Mouse (Mus musculus) granulocyte monocyte progenitor cell, adult 5-6 weeks (primary cell): Measurements from ENCODE around the gene Tsx. TPM values are rescaled to one million over a fixed set of nuclear protein-coding genes. Genes with fewer than 3 reads are reported as not detected.
A peak's percentile ranks its signal among the peaks of the same experiment; 100 is the strongest.
"Not testable (repeated sequence)": the region's sequence is repeated elsewhere in the genome, so short reads cannot be mapped to it uniquely, and the experiment has no call there.

Experiments used
- ATAC-seq: replicated peaks from 2 replicates; pipeline ENCODE4 v1.8.0; 2016; ENCODE audit warnings: mild to moderate bottlenecking, moderate TSS enrichment, inconsistent platforms; ENCODE audit not compliant: poor library complexity, severe bottlenecking
- total RNA-seq, 2 experiments: library from RNA; stranded (forward) in 1 of 2; stranded (reverse) in 1 of 2; fragments of 200-712, 200-1000 nt in 1 of 2; fragments of >200 nt in 1 of 2; fragmentation: Nextera tagmentation in 1 of 2; gene quantifications; 2 replicates each; pipeline ENCODE4 v1.2.3; 2014 to 2017

The Tsx gene
- total RNA-seq (2014; fragmentation: Nextera tagmentation) (not detected in 2 replicates), total RNA-seq (2017) (not detected in 2 replicates)

DNA sequence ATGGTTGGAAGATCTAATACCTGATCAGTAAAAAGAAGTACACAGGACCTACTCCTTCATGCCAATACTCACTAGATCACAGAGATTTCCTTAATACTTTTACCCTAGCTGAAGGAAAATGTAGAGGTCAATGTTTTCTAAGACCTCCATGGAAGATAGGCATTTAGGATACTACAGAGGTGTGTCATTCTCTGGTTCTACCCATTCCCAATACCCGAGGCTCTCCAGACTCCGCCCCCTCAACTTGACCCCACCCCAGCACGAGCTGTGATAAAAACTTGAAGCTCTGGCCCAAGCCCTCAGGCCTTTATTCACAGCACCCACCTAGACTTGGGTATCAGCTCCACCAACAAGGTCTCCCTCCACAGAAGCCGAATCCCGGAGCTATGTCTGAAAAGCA is at the start of gene Tsx:
Gene Tsx, plus strand, starts transcription at position 301 of the 400 bp plus-strand sequence.
- ATAC-seq = no peak

- ATAC-seq = no peak
These were observed 48.1 kb upstream of the Tsx start for GRCm38 (mm10) chrX:103366201-103366600.

GRCm38 (mm10) chrX:103368650-103369049 is 45.6 kb upstream of the Tsx start:
- ATAC-seq = no peak

GRCm38 (mm10) chrX:103371221-103371620 is 43.0 kb upstream of the Tsx start:
- ATAC-seq = 0 out of 2 replicates have a peak, but pooled peaks have one; percentile 44

GRCm38 (mm10) chrX:103371627-103372026 is 42.6 kb upstream of the Tsx start:
- ATAC-seq = no peak

DNA sequence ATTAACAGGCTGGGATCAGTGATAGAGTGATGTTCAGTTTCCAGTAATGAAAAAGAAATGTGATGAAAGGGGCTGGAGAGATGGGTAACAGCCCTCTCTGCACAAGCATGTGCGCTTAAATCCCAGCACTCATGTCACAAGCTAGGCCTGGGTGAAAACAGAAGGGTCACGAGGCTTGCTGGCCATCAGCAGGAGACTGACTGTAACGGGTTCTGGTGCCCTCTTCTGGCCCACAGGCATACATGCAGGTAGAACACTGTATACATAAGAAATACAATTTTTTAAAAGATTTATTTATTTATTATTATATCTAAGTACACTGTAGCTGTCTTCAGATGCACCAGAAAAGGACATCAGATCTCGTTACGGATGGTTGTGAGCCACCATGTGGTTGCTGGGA is 40.0 kb upstream of the Tsx start:
- ATAC-seq = no peak

DNA sequence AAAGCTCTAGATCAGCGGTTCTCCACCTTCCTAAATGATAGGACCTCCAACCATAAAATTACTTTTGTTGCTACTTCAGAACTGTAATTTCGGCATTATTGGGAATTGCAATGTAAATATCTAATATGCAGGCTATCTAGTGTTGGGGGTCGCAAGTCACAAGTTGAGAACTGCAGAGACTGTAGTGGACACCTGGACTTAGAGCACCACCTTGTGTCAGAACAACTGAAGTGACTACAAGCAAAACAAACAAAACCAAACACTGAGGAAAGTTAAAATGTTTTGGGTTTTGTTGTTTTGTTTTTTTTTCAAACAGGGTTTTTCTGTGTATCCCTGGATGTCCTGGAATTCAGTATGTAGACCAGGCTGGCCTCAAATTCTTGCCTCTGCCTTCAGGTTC is 29.7 kb upstream of the Tsx start:
- ATAC-seq = no peak

GRCm38 (mm10) chrX:103388131-103388530 is 26.1 kb upstream of the Tsx start:
- no peak for ATAC-seq

DNA sequence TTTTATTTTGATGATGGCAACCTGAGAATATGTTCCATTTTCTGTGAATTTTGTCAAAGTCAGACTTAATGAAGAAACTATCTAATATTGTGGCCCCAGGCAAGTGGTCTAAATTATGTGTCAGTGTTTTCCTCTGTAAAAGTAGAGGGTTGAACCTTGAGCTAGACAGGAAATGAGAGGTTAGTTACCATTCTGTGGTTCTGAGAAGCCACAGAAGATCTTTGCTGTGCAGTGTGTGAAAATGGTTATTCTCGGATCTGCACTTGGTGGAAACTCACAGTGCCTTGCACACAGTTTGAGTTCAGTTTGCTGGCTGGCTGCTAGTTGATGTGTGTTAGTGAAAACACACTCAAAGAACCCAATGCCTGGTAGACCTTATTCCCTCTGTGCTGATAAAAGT is 20.4 kb upstream of the Tsx start:
- ATAC-seq = no peak

DNA sequence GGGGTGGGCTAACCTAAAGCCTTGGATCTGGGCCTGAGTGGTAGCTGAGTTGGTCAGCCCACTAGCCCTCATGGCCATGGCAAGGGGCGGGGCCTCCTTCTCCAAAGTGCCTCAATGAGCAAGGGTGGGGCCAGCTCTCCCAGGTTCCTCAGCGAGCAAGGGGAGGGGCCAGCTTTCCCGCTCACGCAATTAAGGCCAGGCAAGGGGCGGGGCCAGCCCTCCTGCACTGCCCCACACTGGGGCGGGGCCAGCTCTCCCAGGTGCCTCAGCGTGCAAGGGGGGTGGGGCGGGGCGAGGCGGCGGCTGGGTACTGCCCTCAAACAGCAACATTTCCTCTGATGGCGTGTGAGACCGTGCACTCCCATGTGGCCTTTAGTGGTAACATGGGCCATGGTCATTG is 9.2 kb upstream of the Tsx start:
- no peak for ATAC-seq

DNA sequence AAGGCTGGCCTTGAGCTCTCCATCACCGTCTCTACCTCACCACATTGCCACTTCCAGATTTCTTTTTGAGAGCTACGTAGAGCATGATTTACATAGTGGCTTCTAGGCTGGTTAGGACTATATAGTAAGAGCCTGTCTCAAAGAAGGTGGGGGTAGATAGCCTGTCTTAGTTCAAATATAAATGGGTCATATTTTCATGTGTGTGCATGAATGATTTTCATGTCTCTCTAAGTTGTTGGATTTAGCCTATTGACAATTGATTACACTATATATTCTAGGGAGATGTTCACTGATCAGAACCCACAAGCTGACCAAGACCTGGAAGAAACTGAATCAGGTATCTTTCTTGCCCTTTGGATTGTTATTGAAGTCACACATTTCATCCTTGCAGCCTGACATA is 7.4 kb downstream of the Tsx start, which contains the start of gene Gm26992:
Gene Gm26992, plus strand, starts transcription at position 301 of the 400 bp plus-strand sequence.
- ATAC-seq = no peak

DNA sequence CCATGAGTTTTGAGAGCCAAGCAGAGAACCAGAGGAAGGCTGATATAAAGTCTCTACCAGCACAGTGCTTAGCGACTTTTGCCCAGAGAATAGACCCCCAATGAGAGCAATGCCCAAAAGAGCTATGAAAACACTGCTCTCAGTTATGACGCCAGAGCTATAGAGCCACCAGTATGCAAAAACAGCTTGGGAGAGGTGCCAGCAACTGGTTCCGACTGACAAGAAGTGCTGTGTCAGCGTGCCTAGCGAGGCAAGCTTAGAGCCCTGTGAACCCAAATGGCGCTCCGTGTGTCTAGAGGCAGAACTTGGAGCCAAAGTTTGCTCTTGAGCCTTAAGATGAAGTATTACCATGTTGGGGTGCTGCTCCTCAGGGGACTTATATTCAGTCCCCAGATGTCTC is 13.4 kb downstream of the Tsx start:
- ATAC-seq = no peak

DNA sequence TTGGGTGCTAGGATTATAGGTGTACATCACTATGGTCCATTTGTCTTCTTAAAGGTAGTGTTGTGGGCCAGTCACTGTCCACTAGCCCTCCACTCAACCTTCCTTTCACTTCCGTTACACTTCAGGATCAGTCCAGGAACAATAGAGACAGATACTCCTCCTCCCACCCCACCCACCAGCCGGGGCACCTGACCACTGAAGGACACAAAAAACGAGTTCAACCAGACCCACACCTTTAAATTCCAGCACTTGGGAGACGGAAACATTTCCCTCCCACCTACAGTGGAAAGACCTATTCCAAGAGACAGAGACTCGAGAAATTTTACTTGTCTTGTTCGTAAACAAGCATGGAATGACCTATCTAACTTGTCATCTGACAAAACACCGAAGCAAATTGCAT is 18.0 kb downstream of the Tsx start:
- no peak for ATAC-seq

DNA sequence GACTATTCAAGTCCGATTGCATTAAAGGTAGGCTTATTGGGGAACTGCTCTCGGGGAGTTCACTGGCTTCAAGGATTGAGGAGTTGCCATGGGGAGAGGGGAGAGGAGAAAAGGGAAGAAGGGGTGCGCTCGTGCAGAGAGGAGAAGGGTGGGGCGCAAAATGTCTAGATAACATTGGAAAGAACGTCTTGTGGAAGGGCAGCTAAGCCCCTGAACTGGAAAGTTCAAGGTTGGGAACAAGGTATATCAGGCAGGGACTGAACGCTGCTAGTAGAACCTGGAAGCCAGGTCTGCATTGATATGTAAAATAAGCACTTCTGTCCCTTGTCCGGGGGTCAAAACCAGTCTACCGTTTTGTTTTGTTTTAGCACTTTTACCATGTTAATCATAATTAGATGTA is 23.8 kb downstream of the Tsx start:
- ATAC-seq = no peak

GRCm38 (mm10) chrX:103440803-103441202 is 26.5 kb downstream of the Tsx start:
- ATAC-seq = no peak; the same call in 1 of the 2 replicates

DNA sequence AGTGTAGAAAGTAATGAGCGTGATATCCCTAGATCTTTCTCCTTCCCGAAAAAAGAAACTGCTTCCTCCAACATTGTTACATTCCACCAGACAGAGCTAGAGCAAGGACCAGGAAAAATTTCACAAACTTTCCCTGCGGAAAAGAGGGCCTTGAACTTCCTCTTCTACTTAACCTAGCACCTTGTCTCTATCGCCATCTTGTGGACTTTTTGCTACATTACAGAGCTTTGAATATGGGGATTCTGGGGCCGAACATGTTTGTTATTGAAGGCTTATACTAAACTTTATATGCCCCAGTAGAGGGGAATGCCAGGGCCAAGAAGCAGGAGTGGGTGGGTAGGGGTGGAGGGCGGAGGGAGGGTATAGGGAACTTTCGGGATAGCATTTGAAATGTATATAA is 29.5 kb downstream of the Tsx start:
- ATAC-seq = peak; percentile 69

DNA sequence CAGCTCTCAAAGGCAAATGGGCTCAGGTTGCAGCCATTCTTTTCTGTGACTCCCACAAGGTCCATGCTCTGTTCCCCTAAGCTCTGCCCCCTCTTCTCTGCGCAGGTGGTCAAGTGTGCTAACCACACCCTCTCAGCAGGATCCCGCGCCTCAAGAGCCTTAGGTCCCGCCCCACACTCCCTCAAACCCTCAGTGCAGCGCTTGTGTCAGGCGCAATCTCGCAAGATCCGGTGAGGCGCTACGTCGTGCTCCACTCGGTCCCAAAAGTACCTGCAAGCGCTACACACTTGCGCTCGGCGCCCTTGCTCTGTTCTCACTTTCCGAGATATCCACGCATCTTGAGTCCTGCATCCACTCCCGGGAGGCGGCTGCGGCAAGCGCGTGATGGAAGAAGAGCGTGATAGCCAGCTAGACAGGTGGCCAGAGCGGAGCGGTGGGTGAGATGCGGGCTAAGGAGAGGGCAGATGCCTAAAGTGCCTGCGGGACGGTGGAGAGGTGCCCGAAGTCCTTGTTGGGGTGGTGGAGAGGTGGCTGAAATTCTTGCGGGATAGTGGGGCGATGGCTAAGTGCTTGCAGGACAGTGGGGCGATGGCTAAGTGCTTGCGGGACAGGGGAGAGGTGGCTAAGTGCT is 33.4 kb downstream of the Tsx start:
- peak; percentile 97 for ATAC-seq

DNA sequence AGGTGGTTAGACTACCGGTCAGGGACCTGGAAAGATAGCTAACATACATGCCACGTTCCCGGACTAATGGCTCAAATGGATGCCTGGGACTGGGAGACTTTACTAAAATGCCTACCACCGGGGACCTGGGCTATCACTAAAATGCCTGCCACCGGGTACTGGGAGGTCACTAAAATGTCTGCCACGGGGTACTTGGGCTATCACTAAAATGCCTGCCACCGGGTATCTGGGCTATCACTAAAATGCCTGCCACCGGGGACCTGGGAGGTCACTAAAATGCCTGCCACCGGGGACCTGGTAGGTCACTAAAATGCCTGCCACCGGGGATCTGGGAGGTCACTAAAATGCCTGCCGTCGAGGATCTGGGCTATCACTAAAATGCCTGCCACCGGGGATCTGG is 34.2 kb downstream of the Tsx start:
- ATAC-seq = not testable (repeated sequence)

- not testable (repeated sequence) for ATAC-seq
These were observed 34.9 kb downstream of the Tsx start for GRCm38 (mm10) chrX:103448943-103449722.

DNA sequence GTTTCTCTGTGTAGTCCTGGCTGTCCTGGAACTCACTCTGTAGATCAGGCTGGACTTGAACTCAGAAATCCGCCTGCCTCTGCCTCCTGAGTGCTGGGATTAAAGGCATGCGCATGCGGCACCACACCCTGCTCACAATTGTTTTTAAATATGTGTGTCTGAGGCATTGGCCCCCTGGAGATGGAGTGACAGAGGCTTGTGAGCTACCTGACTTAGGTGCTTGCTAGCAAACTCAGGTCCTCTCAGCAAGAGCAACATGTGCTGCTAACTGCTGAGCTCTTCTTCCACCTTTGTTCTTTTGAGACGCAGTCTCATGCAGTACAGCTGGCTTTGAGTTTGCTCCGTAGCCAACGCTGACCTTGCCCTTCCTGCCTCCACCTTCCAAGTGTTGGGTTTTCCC is 38.5 kb downstream of the Tsx start:
- no peak for ATAC-seq

DNA sequence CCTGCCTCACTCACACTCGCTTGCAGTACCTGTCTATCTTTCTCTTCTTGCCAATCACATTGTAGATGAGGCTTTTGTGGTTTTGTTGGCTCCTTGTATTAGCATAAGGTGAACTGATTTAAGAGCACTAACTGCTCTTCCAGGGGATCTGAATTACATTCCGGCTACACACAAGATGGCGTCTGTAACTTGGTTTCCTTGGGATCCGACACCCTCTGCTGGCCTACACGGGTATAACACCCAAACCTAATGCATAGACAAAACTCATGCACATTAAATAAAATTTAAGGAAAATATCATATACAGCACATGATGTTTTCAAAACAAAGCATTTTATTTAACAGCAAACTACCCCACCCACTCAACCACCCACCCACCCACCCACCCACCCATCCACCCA is 45.8 kb downstream of the Tsx start:
- ATAC-seq = 0 out of 2 replicates have a peak, but pooled peaks have one; percentile 40

- no peak for ATAC-seq
These were observed 54.7 kb downstream of the Tsx start for GRCm38 (mm10) chrX:103468998-103469397.
